Mouse (Mus musculus) heart, embryonic 11.5 days (tissue): ENCODE results near the gene Alox8. TPM values are rescaled to one million over a fixed set of nuclear protein-coding genes. Genes with fewer than 3 reads are reported as not detected.

ENCODE experiments used
- ATAC-seq: fragments of 200-750 bp; cut with Nextera tagmentation; replicated peaks from 2 replicates; pipeline ENCODE4 v1.8.0; 2017; ENCODE audit warnings: moderate library complexity; ENCODE audit not compliant: insufficient number of reproducible peaks, low FRiP score, low TSS enrichment
- H3K27ac ChIP-seq: fragments of 300-500 bp; sonication (generic); 2 replicates; pipeline ENCODE4 v1.5.1; 2014; ENCODE audit warnings: mild to moderate bottlenecking, low read depth, low read length
- H3K27me3 ChIP-seq: fragments of 300-500 bp; sonication (generic); 2 replicates; pipeline ENCODE4 v1.6.1; 2014; ENCODE audit warnings: mild to moderate bottlenecking, low read length, mixed read lengths; ENCODE audit not compliant: control insufficient read depth, insufficient read depth
- H3K36me3 ChIP-seq: fragments of 300-500 bp; sonication (generic); 2 replicates; pipeline ENCODE4 v1.6.1; 2014; ENCODE audit warnings: mild to moderate bottlenecking, low read length, moderate library complexity, mixed read lengths; ENCODE audit not compliant: control insufficient read depth, insufficient read depth
- H3K4me1 ChIP-seq: fragments of 300-500 bp; sonication (generic); 2 replicates; pipeline ENCODE4 v1.6.1; 2014; ENCODE audit warnings: low read length; ENCODE audit not compliant: control insufficient read depth, insufficient read depth
- H3K4me2 ChIP-seq: fragments of 300-500 bp; sonication (generic); 2 replicates; pipeline ENCODE4 v1.6.1; 2014; ENCODE audit warnings: mild to moderate bottlenecking, moderate library complexity
- H3K4me3 ChIP-seq: fragments of 300-500 bp; sonication (generic); 2 replicates; pipeline ENCODE4 v1.5.1; 2014; ENCODE audit warnings: low read depth, low read length
- H3K9ac ChIP-seq: fragments of 300-500 bp; sonication (generic); 2 replicates; pipeline ENCODE4 v1.6.1; 2014; ENCODE audit warnings: mild to moderate bottlenecking, low read depth, low read length, moderate library complexity
- H3K9me3 ChIP-seq: fragments of 300-500 bp; sonication (generic); replicated peaks from 2 replicates; pipeline ENCODE4 v1.6.1; 2016; ENCODE audit warnings: low read length; ENCODE audit not compliant: control insufficient read depth
- WGBS: fragments of 180-500 bp; shearing (Covaris S2); extraction: QIAGEN DNeasy Blood & Tissue Kit; methylation state at CpG from one replicate; pipeline ENCODE4 v1.1.7; 2014; ENCODE audit not compliant: insufficient replicate concordance; 5-methylcytosine and 5-hydroxymethylcytosine counted together
- polyA plus RNA-seq: library from polyadenylated mRNA; unstranded; fragments of >200 nt; fragmentation: Nextera tagmentation; extraction: Ambion mirVana; gene quantifications from 2 replicates; pipeline ENCODE4 v1.2.1, GENCODE M21; 2014

The Alox8 gene
- polyA plus RNA-seq, 1 experiment from 2014 or later, result 1.1 TPM

GRCm38 (mm10) chr11:69149728-69150127 lies 47.9 kb downstream of the Alox8 start:
- no peak for ATAC-seq
- no peak overlapping the region for H3K4me2 ChIP-seq
- peaks cover 14% of the 10 kb centered on the region for H3K27me3 ChIP-seq
- H3K36me3 ChIP-seq, result no peaks in the 10 kb centered on the region
- H3K4me1 ChIP-seq, result no peaks in the 10 kb centered on the region
- WGBS, result 61% methylated on average over 6 of the region's 6 CpGs
- no peaks in the 10 kb centered on the region for H3K9me3 ChIP-seq
- H3K4me3 ChIP-seq, result no peak overlapping the region
- no peak overlapping the region for H3K9ac ChIP-seq
- no peak overlapping the region for H3K27ac ChIP-seq

- Histone ChIP-seq H3K36me3 (no peaks in the 10 kb centered on the region), H3K9ac (no peak overlapping the region), H3K27ac (no peak overlapping the region), H3K4me3 (no peak overlapping the region), H3K4me2 (no peak overlapping the region), H3K27me3 (peaks cover 12% of the 10 kb centered on the region), H3K4me1 (no peaks in the 10 kb centered on the region), H3K9me3 (no peaks in the 10 kb centered on the region)
- no peak for ATAC-seq
- 79% methylated on average over 5 of the region's 5 CpGs for WGBS
Measured at GRCm38 (mm10) chr11:69148451-69148960, 49.1 kb downstream of the Alox8 start.

- Histone ChIP-seq H3K9ac (no peak overlapping the region), H3K27me3 (peaks cover 11% of the 10 kb centered on the region), H3K4me2 (no peak overlapping the region), H3K9me3 (no peaks in the 10 kb centered on the region), H3K4me3 (no peak overlapping the region), H3K4me1 (no peaks in the 10 kb centered on the region), H3K36me3 (no peaks in the 10 kb centered on the region), H3K27ac (no peak overlapping the region)
- ATAC-seq, result no peak
- WGBS, result 74% methylated on average over 7 of the region's 7 CpGs
Measured at GRCm38 (mm10) chr11:69147546-69147945, 50.1 kb downstream of the Alox8 start.

- Histone ChIP-seq H3K4me3 (no peak overlapping the region), H3K9ac (no peak overlapping the region), H3K36me3 (no peaks in the 10 kb centered on the region), H3K9me3 (no peaks in the 10 kb centered on the region), H3K4me2 (no peak overlapping the region), H3K27ac (no peak overlapping the region), H3K4me1 (peaks cover 7% of the 10 kb centered on the region; the same call in 1 of the 2 replicates), H3K27me3 (peaks cover 12% of the 10 kb centered on the region)
- 86% methylated on average over 6 of the region's 6 CpGs for WGBS
- no peak for ATAC-seq
Measured at GRCm38 (mm10) chr11:69135361-69135760, 62.3 kb downstream of the Alox8 start.

GRCm38 (mm10) chr11:69134622-69134968 lies 63.0 kb downstream of the Alox8 start:
- Histone ChIP-seq H3K4me2 (peak overlapping the region; percentile 89), H3K9me3 (no peaks in the 10 kb centered on the region), H3K27ac (no peak overlapping the region), H3K27me3 (peaks cover 12% of the 10 kb centered on the region), H3K9ac (peak overlapping the region; percentile 67), H3K4me1 (peaks cover 7% of the 10 kb centered on the region; the same call in 1 of the 2 replicates), H3K4me3 (peak overlapping the region; percentile 51), H3K36me3 (no peaks in the 10 kb centered on the region)
- ATAC-seq, result no peak; the same call in 1 of the 2 replicates
- 31% methylated on average over 8 of the region's 8 CpGs for WGBS

Other genes starting within 250 kb of the Alox8 start
- 9.0 and 12.3 TPM in 2 replicates for gene Arhgef15, start 240.4 kb downstream of the Alox8 start, polyA plus RNA-seq
- gene Slc25a35, start 229.7 kb downstream of the Alox8 start, polyA plus RNA-seq, result 1.5 and 1.6 TPM in 2 replicates
- gene Rangrf, start 222.7 kb downstream of the Alox8 start, polyA plus RNA-seq, result 67.0 and 70.6 TPM in 2 replicates
- 17.3 and 24.0 TPM in 2 replicates for gene Pfas, start 189.4 kb downstream of the Alox8 start, polyA plus RNA-seq
- 41.3 and 48.3 TPM in 2 replicates for gene Ctc1, start 181.9 kb downstream of the Alox8 start, polyA plus RNA-seq
- gene Aurkb, start 152.2 kb downstream of the Alox8 start, polyA plus RNA-seq, result 89.2 and 89.6 TPM in 2 replicates
- gene Borcs6, start 138.1 kb downstream of the Alox8 start, polyA plus RNA-seq, result 7.7 and 9.8 TPM in 2 replicates
- gene Tmem107, start 127.0 kb downstream of the Alox8 start, polyA plus RNA-seq, result 26.4 and 28.2 TPM in 2 replicates
- gene Vamp2, start 109.4 kb downstream of the Alox8 start, polyA plus RNA-seq, result 89.7 and 94.7 TPM in 2 replicates
- gene Per1, start 102.6 kb downstream of the Alox8 start, polyA plus RNA-seq, result 6.2 and 6.3 TPM in 2 replicates
- 0.35 and 0.64 TPM in 2 replicates for gene Hes7, start 77.4 kb downstream of the Alox8 start, polyA plus RNA-seq
- 0.32 and 0.49 TPM in 2 replicates for gene 9130213A22Rik, start 75.3 kb downstream of the Alox8 start, polyA plus RNA-seq
- gene Aloxe3, start 71.9 kb downstream of the Alox8 start, polyA plus RNA-seq, result 0.37 and 0.39 TPM in 2 replicates
- not detected in 2 replicates for gene Alox12b, start 40.9 kb downstream of the Alox8 start, polyA plus RNA-seq
- 0.13 and 0.17 TPM in 2 replicates for gene Gucy2e, start 39.2 kb upstream of the Alox8 start, polyA plus RNA-seq
- gene Cntrob, start 125.9 kb upstream of the Alox8 start, polyA plus RNA-seq, result 10.1 and 13.1 TPM in 2 replicates
- 189 and 202 TPM in 2 replicates for gene Trappc1, start 126.1 kb upstream of the Alox8 start, polyA plus RNA-seq
- 0.56 and 0.70 TPM in 2 replicates for gene Kcnab3, start 128.4 kb upstream of the Alox8 start, polyA plus RNA-seq
- gene Rnf227, start 142.6 kb upstream of the Alox8 start, polyA plus RNA-seq, result 7.8 and 8.6 TPM in 2 replicates
- gene Chd3, start 171.6 kb upstream of the Alox8 start, polyA plus RNA-seq, result 15.5 and 21.8 TPM in 2 replicates
- 166 and 170 TPM in 2 replicates for gene Naa38, start 197.6 kb upstream of the Alox8 start, polyA plus RNA-seq
- 19.6 and 25.0 TPM in 2 replicates for gene Cyb5d1, start 197.8 kb upstream of the Alox8 start, polyA plus RNA-seq
- gene Tmem88, start 200.4 kb upstream of the Alox8 start, polyA plus RNA-seq, result 30.5 and 31.7 TPM in 2 replicates
- gene Kdm6b, start 215.8 kb upstream of the Alox8 start, polyA plus RNA-seq, result 21.5 and 25.1 TPM in 2 replicates